Mouse (Mus musculus) myocyte (in vitro differentiated cells): ENCODE measurements around the gene Abhd15. TPM values are rescaled to one million over a fixed set of nuclear protein-coding genes. Genes with fewer than 3 reads are reported as not detected.

Source experiments
- H3K27me3 ChIP-seq: one replicate; pipeline ENCODE4 v1.6.1; 2011; ENCODE audit not compliant: control insufficient read depth, insufficient read depth, insufficient read length
- H3K36me3 ChIP-seq: one replicate; pipeline ENCODE4 v1.6.1; 2011; ENCODE audit not compliant: control insufficient read depth, insufficient read depth
- H3K4me2 ChIP-seq: one replicate; pipeline ENCODE4 v1.6.1; 2011; ENCODE audit warnings: low read depth, control low read depth
- H3K4me3 ChIP-seq: one replicate; pipeline ENCODE4 v1.5.1; 2011; ENCODE audit warnings: mild to moderate bottlenecking, control low read depth, moderate library complexity
- H3K79me2 ChIP-seq: one replicate; pipeline ENCODE4 v1.6.1; 2011; ENCODE audit not compliant: control insufficient read depth, insufficient read depth
- H3ac ChIP-seq: one replicate; pipeline ENCODE4 v1.6.1; 2011; ENCODE audit not compliant: control insufficient read depth, insufficient read length
- CEBPB ChIP-seq: IDR thresholded peaks from 2 replicates; pipeline ENCODE4 v1.6.1; 2011; ENCODE audit warnings: mild to moderate bottlenecking, moderate library complexity; ENCODE audit not compliant: poor library complexity, insufficient read depth, severe bottlenecking
- E2F4 ChIP-seq: IDR thresholded peaks from one replicate; pipeline ENCODE4 v1.6.1; 2011; ENCODE audit warnings: mild to moderate bottlenecking, control low read depth, moderate library complexity; ENCODE audit not compliant: insufficient read depth
- MAX ChIP-seq: IDR thresholded peaks from one replicate; pipeline ENCODE4 v1.6.1; 2011; ENCODE audit warnings: low read depth, mild to moderate bottlenecking, control low read depth
- MYOD1 ChIP-seq, 3 experiments: IDR thresholded peaks; one replicate each; pipeline ENCODE4 v1.6.1; 2011; ENCODE audit warnings: control low read depth in 2 of 3, low read depth in 2 of 3, mild to moderate bottlenecking in 2 of 3, moderate library complexity in 1 of 3; ENCODE audit not compliant: insufficient read length in 2 of 3, control insufficient read depth in 1 of 3
- MYOG ChIP-seq, 3 experiments: IDR thresholded peaks; one replicate each; pipeline ENCODE4 v1.6.1; 2011; ENCODE audit warnings: control low read depth in 2 of 3, low read depth in 2 of 3, mild to moderate bottlenecking in 2 of 3; ENCODE audit not compliant: insufficient read length in 2 of 3, control insufficient read depth in 1 of 3, insufficient read depth in 1 of 3
- POLR2A ChIP-seq: IDR thresholded peaks from one replicate; pipeline ENCODE4 v1.6.1; 2011; ENCODE audit warnings: low read depth, mild to moderate bottlenecking, control low read depth, moderate library complexity; ENCODE audit not compliant: insufficient read length
- POLR2AphosphoS2 ChIP-seq: IDR thresholded peaks from one replicate; pipeline ENCODE4 v1.6.1; 2011; ENCODE audit warnings: low read depth, control low read depth; ENCODE audit not compliant: insufficient read length
- REST ChIP-seq: IDR thresholded peaks from one replicate; pipeline ENCODE4 v1.6.1; 2011; ENCODE audit warnings: mild to moderate bottlenecking, control low read depth, moderate library complexity; ENCODE audit not compliant: insufficient read depth, insufficient read length
- SRF ChIP-seq: IDR thresholded peaks from one replicate; pipeline ENCODE4 v1.6.1; 2011; ENCODE audit warnings: low read depth; ENCODE audit not compliant: control insufficient read depth, insufficient read length
- TCF12 ChIP-seq: IDR thresholded peaks from one replicate; pipeline ENCODE4 v1.6.1; 2011; ENCODE audit warnings: mild to moderate bottlenecking, control low read depth; ENCODE audit not compliant: poor library complexity, insufficient read depth, severe bottlenecking
- TCF3 ChIP-seq: IDR thresholded peaks from one replicate; pipeline ENCODE4 v1.6.1; 2011; ENCODE audit warnings: low read depth, control low read depth; ENCODE audit not compliant: insufficient read length
- USF1 ChIP-seq: IDR thresholded peaks from one replicate; pipeline ENCODE4 v1.6.1; 2011; ENCODE audit warnings: low read depth, mild to moderate bottlenecking, control low read depth, moderate library complexity
- polyA plus RNA-seq: library from polyadenylated mRNA; unstranded; fragments of >200 nt; fragmentation: generic; extraction: Trizol; gene quantifications from one replicate; pipeline ENCODE4 v1.2.1, GENCODE M21; 2012; ENCODE audit warnings: missing spikeins

The Abhd15 gene
- polyA plus RNA-seq, 1 experiment = 1.4 TPM

- Histone ChIP-seq H3K27me3 (no peaks in the 10 kb centered on the region), H3ac (no peak overlapping the region), H3K36me3 (peaks cover 22% of the 10 kb centered on the region), H3K4me2 (no peak overlapping the region), H3K4me3 (no peak overlapping the region), H3K79me2 (no peaks in the 10 kb centered on the region)
- TF ChIP-seq TCF3 = no peak
- no peak for TF ChIP-seq E2F4
- TF ChIP-seq REST = no peak
- no peak for TF ChIP-seq SRF
- no peak for TF ChIP-seq POLR2AphosphoS2
Measured at GRCm38 (mm10) chr11:77504377-77504776, 10.5 kb upstream of the Abhd15 start.

- no peaks in the 10 kb centered on the region for H3K79me2 ChIP-seq
- TF ChIP-seq CEBPB (no peak), POLR2AphosphoS2 (no peak), TCF12 (no peak), SRF (no peak), TCF3 (no peak), MYOD1 (IDR thresholded peaks at IDR 0.05; ENCODE audit: control insufficient read depth in 1 of 3, insufficient read length in 2 of 3, low read depth in 2 of 3) (no peak), USF1 (no peak), MAX (no peak), MYOG (IDR thresholded peaks at IDR 0.05; ENCODE audit: control insufficient read depth in 1 of 3, insufficient read depth in 1 of 3, insufficient read length in 2 of 3, low read depth in 2 of 3) (no peak), POLR2A (no peak), REST (no peak), E2F4 (no peak)
- H3K27me3 ChIP-seq = no peaks in the 10 kb centered on the region
- peaks cover 22% of the 10 kb centered on the region for H3K36me3 ChIP-seq
- no peak overlapping the region for H3K4me3 ChIP-seq
- H3K4me2 ChIP-seq = no peak overlapping the region
- no peak overlapping the region for H3ac ChIP-seq
Measured at GRCm38 (mm10) chr11:77505291-77505980, 9.5 kb upstream of the Abhd15 start.

GRCm38 (mm10) chr11:77506273-77506672 is 8.6 kb upstream of the Abhd15 start:
- Histone ChIP-seq H3K27me3 (no peaks in the 10 kb centered on the region), H3ac (no peak overlapping the region), H3K36me3 (peaks cover 22% of the 10 kb centered on the region), H3K4me3 (no peak overlapping the region), H3K79me2 (no peaks in the 10 kb centered on the region), H3K4me2 (no peak overlapping the region)
- TF ChIP-seq E2F4 (no peak), MAX (no peak), SRF (no peak), POLR2AphosphoS2 (peak; percentile 58), USF1 (no peak), MYOD1 (IDR thresholded peaks at IDR 0.05; ENCODE audit: control insufficient read depth in 1 of 3, insufficient read length in 2 of 3, low read depth in 2 of 3) (no peak)

GRCm38 (mm10) chr11:77506941-77507340 is 8.0 kb upstream of the Abhd15 start:
- Histone ChIP-seq H3K4me2 (no peak overlapping the region), H3K27me3 (no peaks in the 10 kb centered on the region), H3K36me3 (peaks cover 21% of the 10 kb centered on the region), H3ac (no peak overlapping the region), H3K4me3 (no peak overlapping the region), H3K79me2 (no peaks in the 10 kb centered on the region)
- no peak for TF ChIP-seq REST
- no peak for TF ChIP-seq SRF
- TF ChIP-seq POLR2A = no peak
- TF ChIP-seq TCF12 = no peak
- no peak for TF ChIP-seq TCF3
- no peak for TF ChIP-seq CEBPB
- TF ChIP-seq POLR2AphosphoS2 = no peak
- no peak for TF ChIP-seq USF1
- TF ChIP-seq MYOD1 (IDR thresholded peaks at IDR 0.05; ENCODE audit: control insufficient read depth in 1 of 3, insufficient read length in 2 of 3, low read depth in 2 of 3) = no peak
- TF ChIP-seq MYOG (IDR thresholded peaks at IDR 0.05; ENCODE audit: control insufficient read depth in 1 of 3, insufficient read depth in 1 of 3, insufficient read length in 2 of 3, low read depth in 2 of 3) = no peak
- TF ChIP-seq MAX = no peak
- no peak for TF ChIP-seq E2F4

- TF ChIP-seq REST = no peak
- peak; percentile 20 for TF ChIP-seq POLR2AphosphoS2
- Histone ChIP-seq H3K36me3 (peaks cover 16% of the 10 kb centered on the region), H3K4me3 (no peak overlapping the region), H3K4me2 (no peak overlapping the region), H3K27me3 (no peaks in the 10 kb centered on the region), H3K79me2 (no peaks in the 10 kb centered on the region), H3ac (no peak overlapping the region)
Measured at GRCm38 (mm10) chr11:77507426-77507825, 7.5 kb upstream of the Abhd15 start.
